Mouse (Mus musculus): ENCODE measurements at regions not wholly inside any gene's neighbourhood (a gene's known extent, or its start where the extent isn't known, plus 50 kb on each side); places are given as distances from the start of the nearest gene placed in this dataset.

GRCm38 (mm10) chr5:120332030-120332429 is 99.5 kb upstream of the Lhx5 start:
- TF ChIP-seq CTCF (conservative IDR thresholded peaks at IDR 0.05; ENCODE audit: low read length) (no peak), POU5F1 (IDR thresholded peaks at IDR 0.05; ENCODE audit: borderline replicate concordance, low read length) (no peak), NANOG (IDR thresholded peaks at IDR 0.05; ENCODE audit: borderline replicate concordance, low read length) (no peak)

Measured in E14TG2a.4 (cell line).